Mouse (Mus musculus) G1E (cell line): ENCODE results near the gene Plxnb1.

Source experiments
- CTCF ChIP-seq: IDR thresholded peaks from 2 replicates; pipeline ENCODE4 v1.5.1; 2012; ENCODE audit warnings: low read depth, low read length, inconsistent platforms, mixed read lengths
- GATA1 ChIP-seq: IDR thresholded peaks from 2 replicates; pipeline ENCODE4 v1.6.1; 2012; ENCODE audit warnings: borderline replicate concordance, low read length, inconsistent platforms, mixed read lengths

DNA sequence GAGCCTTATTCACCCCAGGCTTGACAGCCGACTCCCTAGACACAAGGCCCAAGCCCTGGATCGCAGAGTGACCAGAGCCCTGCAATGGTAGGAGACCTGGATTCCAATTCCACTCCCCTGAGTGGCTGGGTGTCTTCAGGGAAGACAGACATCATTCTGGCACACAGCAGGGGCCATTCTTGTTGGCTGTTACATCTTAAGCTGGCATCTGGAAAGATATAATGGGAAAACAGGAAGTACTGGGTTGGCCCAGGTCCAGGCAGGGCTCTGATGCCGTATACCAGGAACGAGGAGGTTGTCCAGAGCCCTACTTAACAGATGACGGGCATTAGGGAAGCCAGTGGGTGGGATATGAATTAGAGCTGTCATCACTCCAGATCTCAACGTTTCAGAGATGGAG is 28.1 kb downstream of the Plxnb1 start:
- TF ChIP-seq GATA1 (no peak), CTCF (no peak)
